Mouse (Mus musculus) lung, postnatal 4 days (tissue): ENCODE data around the gene Ttc32.

Experiments
- DNase-seq, 2 experiments: peaks; one replicate each; pipeline ENCODE4 v3.0.0; 2021

Gene Ttc32

DNA sequence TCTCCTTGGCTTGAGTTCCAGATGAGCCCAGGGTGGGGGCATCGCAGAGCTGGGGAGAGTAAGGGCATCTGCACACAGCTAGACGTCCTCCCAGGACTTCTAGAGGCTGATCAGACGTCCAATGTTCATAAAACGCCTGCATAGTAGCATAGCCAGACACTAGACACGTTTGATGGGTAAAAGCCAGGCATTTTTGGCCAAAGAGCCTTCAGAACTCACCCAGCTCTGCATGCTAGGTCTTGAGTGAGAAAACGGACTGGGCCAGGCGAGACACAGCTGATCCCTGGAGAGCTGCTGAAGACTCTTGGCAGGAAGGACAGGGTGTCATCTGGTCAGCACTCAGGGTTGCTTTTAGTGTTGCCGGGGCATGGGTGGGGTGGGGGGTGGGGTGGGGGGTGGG is 18.3 kb downstream of the Ttc32 start:
- peak in 1 of 2 experiments; percentile 25 for DNase-seq

DNA sequence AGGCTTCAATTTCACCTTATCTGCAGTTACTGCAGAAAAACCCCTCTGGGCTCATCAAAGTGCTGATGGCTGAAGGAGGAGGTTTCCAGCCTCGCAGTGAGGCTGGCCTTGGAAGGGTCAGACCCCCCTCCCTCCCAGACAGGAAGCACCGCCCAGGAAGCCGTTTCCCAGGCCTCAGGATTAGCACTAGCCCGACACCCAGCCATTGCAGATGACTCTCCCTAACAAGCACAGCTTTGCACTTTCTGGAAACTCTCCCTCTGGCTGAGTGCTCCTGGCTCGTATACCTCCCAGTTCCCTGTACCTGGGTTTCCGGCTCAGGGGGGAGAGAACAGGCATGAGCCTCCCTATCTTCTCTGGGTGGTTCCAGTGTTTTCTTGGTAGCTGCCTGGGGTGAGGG is 21.0 kb downstream of the Ttc32 start:
- DNase-seq = peak; percentile 13 to 21

DNA sequence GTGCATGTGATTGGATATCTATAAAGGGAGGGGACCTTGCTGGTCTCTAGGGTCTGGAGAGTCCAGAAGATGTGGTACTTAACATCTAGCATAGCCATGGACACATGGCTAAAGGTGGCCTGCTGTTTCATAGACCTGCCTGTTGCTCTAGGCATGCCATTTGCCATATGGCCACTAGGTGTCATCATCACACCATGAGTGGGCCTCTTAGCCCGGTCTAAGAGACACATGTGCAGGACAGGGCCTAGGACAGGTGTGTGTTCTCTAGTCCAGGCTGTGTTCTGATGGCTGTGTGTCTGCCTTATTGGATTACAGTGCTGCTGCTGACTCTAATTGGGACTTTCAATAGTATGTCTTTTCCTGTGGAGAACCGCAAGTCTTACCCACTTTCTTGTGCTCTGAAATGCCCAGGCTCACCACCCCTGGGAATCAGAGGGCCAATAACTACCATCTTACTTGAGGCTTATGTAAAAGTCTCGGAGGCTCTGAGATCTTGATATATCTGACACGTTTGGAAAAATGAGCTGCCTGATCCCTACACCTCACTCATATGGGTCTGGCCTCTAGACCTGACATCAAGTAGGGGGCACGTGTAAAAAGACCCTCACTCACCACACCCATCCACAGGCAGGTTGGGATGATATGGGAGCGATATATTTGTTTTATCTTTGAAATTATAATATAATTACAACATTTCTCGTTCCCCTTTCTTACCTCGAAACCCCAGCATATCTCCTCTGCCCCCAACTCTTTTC is 22.5 kb downstream of the Ttc32 start:
- DNase-seq = peak; percentile 65 to 82

DNA sequence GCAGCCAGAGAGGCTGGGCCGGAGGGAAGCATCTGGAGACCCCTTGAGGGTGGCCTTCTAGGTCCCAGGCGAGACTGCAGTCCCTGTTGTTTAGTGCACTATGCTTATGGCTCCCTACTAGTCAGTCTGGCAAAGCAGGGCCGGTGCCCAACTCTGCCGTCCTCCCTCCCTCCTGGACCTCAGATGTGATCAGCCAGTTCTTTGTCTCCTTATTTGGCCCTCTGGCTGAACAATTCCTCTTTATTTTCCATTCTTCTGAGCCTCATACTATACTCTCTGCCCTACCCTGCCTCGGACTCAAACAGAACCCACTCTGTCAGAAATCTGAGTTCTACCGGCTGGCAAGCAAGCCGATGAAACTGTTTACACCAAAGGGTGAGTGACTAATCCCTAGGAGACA is 23.5 kb downstream of the Ttc32 start:
- peak in 1 of 2 experiments; percentile 20 for DNase-seq

DNA sequence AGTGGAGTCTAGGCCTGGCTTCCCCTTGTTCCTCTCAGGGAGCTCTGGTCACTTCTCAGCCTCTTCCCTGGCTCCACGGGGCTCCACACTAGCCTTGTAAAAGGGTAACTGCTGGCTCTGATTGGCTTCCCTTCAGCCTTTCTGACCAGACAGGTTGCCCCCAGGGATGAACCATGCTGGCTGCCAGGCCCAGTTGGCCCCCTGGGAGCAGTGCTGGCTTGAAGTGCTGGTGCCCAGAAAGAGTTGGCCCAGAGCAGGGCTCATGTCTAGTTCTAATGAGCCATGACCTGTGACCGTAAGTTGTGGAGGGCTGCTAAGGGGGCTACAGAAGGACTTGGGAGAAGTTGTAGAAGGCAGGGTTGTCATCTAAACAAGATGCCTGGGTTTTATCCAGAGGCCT is 24.2 kb downstream of the Ttc32 start:
- DNase-seq = peak in 1 of 2 experiments; percentile 21

DNA sequence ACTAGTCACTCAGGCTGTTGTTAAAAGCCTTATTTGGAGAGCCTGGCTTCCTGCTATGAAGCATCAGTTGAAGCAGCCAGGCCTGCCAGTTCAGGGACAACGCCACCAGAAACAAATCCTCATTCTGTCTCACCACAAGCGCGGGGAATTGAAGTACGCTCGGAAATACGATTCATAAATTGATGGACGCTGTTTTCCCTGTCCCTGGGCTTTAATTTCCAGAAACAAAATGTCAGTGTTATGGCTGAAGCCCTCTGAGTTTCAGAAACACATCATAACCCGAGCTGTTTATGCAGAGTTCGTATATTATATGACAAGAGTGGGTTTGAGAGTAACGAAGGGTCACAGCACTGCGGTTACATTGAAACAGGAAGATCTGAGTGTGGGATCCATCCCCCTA is 25.5 kb downstream of the Ttc32 start:
- DNase-seq = no peak

DNA sequence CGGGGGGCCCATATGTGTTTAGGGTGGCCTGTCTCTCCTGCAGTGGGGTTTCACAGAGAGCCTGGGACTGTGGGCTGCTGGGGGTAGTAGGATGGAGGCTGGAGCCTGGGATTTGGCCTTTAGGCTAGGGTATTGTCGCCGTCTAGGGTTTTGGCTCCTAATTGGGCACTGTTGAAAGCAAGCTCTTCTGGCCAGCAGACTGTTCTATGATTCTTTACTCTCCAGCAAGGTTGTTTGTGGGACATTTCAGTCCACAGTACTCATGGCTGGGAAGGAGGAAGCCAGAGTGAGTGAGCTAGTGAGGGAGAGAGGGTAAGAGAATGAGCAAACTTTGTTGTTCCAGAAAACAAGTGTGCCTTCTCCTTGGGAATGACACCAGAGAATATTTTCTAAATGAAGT is 29.7 kb downstream of the Ttc32 start:
- no peak for DNase-seq

DNA sequence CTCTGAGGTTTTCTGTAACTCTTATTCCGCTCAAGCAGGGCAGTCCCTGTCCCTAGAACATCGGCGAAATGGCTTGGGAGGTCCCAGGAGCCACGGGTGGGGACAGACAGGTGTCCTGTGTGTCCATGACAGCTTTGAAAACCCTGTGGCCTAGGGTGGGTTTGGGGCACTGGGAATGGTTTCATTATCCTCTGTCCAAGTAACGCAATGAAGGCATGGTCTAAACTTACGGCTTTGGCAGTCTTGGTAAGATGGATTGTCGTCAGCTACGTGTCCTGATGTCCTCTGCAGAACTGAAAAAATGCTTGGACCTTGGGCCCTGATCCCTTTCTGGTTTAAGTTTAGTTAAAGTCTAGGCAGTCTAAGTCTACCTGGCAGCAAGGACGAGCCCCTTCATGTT is 30.2 kb downstream of the Ttc32 start:
- no peak for DNase-seq

DNA sequence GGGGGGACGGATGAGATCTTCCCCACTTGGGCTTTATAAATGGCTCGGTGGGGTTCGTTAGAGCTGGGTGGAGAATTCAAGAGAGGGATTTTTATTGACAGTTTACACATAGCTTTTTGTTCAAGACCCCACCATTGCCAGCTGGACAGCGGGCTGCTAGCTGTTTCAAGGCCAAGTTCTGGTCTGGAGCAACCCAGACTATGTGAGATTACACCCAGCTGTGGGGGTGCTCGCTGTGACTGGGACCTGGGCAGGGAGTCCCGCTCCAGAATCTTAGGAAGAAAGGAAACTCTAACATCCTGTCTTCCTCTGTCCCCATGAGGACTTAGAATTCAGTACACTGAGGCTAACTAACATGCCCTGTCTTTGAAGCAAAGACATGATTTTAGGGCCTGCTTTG is 33.8 kb downstream of the Ttc32 start:
- DNase-seq = peak; percentile 13 to 44

DNA sequence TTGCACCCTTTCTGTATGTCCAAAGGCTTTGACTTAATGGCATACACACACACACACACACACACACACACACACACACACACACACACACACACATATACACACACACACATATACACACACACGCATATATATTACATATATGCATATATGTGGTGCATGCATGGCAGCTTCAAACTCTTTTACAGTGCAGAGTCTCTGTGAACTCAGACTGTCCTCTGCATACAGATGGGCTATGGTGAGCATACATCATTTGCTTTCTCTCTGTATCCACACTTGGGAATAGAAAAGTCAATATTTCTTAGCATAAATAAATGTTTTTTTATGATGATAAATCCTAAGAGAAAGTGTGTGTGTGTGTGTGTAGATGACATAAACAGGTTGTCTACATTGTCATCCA is 41.3 kb downstream of the Ttc32 start:
- DNase-seq = no peak

DNA sequence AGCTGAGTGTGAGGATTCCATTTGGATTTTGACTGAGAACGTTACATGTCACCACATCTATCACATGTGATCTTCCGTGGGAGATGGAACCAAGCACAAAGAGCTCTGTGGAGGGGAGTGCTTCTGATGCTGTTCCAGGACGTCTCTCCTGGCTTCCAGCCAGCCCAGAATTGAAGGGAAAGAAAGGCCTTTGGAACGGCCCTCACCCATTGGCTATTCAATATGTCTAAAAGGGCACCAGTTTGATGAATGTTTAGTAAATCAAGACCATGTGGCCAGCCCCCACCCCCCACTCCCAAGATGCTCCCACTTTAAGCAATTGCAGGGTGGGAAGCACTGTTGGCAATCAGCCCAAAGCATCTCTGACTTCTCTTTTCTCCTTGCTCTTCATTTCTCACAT is 41.7 kb downstream of the Ttc32 start:
- no peak for DNase-seq

DNA sequence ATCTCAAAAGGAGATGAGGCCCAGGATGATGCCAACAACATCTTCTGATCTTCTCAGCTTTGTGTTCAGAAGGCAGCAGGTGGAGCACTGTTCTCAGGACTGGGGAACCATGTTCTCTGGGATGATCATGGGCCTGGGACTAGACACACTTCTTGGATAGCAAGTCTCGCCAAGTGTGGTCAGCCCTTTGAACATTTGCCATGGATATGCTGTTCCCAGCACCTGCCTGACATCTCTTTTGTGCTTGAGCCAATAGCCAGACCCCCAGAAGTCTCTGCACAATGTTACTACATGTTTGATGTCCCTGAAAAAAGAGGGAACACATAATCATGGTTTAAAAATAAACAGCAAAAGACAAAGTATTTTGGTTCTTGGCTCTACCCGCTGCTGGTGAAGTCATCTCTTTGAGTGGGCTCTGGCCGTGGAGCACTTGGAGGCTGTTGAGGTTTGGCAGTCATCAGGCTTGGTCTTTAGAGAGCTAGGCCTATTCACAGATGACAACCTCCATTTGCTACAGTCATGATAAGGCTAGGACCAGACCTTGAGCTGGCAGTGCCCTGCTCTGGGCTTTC is 47.8 kb downstream of the Ttc32 start:
- DNase-seq = peak in 1 of 2 experiments; percentile 32

DNA sequence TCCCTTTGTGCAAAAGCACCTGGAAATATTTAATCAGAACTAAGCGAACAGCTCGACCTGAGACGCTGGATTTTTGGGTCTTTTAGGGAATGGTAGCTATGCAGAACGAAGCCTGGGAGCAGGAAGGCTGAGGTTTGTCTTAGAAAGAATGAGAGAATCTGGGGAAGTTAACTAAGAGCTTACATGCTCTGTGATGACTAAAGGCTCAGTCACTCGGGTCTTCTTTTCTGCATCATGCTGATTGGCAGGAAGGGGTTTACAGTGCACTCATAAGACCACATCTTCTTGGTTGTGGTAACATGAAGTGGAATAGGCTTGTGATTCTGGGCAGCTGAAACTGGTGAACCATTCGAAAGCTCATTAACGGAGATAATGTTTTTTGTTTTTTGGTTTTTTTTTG is 60.4 kb downstream of the Ttc32 start:
- DNase-seq = no peak
